Mouse (Mus musculus) layer of hippocampus, adult 2 months (tissue): Measurements from ENCODE around the gene Tuft1. TPM values are rescaled to one million over a fixed set of nuclear protein-coding genes. Genes with fewer than 3 reads are reported as not detected.
"Not testable (repeated sequence)": the region's sequence is repeated elsewhere in the genome, so short reads cannot be mapped to it uniquely, and the experiment has no call there.

Experiments used
- DNase-seq, 2 experiments: peaks; one replicate each; pipeline ENCODE4 v3.0.0; 2022; ENCODE audit warnings: low spot score in 2 of 2
- H3K27ac ChIP-seq: fragments of 200-600 bp; 2 replicates; pipeline ENCODE4 v1.8.1; 2022
- H3K4me3 ChIP-seq: fragments of 200-600 bp; 2 replicates; pipeline ENCODE4 v1.8.1; 2022; ENCODE audit warnings: mild to moderate bottlenecking
- CTCF ChIP-seq: fragments of 200-600 bp; conservative IDR thresholded peaks from 2 replicates; pipeline ENCODE4 v1.8.1; 2022; ENCODE audit warnings: antibody characterized with exemption, mild to moderate bottlenecking, moderate library complexity
- total RNA-seq, 2 experiments: library from RNA; stranded (reverse); gene quantifications; 2 replicates each; pipeline ENCODE4 v1.2.3; 2021

The Tuft1 gene
- total RNA-seq, 2 experiments from 2014 or later: 2.4 to 2.8 TPM

DNA sequence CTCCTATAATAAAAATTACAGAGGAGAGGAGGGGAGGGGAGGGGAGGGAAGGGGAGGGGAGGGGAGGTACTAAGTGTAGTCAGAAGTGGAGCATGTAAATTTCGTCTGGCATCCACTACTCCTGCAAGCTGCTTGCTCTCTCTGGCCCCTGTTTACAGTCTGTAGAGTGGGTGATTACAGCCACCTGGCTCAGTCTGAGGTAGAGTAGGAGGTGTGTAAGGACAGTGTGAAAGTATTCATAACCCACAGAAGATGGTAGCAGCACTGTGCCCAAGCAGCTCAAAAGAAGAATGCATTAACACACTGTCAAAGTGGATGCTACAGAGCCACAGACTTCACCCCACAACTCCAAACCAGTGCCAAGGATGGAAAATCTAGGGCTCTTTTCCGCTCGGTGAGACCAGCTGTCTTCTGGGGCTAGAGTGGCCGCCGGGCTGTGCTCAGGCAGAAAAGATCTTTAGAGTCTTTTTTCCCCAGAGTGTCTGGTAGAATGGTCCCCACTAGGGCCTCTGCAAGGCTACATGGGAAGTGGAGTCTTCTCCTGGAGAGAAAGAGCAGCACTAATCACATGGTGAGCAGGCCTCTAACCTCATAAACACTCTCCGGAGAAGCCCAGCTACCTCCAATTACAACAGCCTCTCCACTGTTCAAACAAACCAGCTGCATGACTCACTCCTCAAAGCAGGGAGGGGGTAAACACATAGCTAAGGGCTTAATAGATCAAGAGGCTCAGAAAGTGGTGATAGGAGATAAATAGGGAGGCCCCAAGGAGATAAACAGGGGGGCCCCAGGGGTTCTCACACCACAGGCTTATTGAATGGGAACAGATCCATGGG is 9.7 kb downstream of the Tuft1 start:
- no peak overlapping the region for H3K27ac ChIP-seq
- no peak for DNase-seq
- no peak for TF ChIP-seq CTCF
- H3K4me3 ChIP-seq: no peak overlapping the region

DNA sequence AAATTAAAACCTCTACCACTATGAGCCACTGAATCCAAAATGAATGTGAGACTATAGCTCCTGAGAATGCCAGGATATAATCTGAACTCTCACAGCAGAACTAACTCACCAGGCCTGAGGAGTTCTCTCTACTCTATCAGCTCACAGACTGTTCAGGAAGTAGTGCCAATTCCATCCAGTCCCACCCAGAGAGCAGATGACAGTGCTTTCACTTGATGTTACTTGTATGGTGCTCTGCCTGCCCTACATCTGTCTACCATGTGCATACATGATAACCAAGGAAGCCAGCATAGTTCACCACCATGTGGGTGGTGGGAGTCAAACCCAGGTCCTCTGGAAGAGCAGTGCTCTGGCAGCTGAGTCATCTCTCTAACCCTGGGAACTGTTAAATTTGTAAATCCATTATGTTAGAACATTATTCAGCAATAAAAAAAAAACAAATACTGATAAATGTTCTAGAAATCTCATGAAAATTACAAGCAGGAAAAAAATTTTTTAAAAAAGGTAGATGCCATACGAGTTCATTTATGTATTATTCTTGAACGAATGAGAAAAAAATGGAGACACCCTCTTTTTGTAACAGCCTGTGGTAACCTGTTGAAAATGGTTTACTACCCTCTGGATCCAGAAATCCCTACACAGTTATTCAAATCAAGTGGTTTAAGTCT is 16.0 kb downstream of the Tuft1 start, which contains the start of gene Gm10972:
Gene Gm10972 (plus strand): TSS at position 618 of the 668 bp plus-strand sequence.
- not testable (repeated sequence) for H3K4me3 ChIP-seq, H3K27ac ChIP-seq

DNA sequence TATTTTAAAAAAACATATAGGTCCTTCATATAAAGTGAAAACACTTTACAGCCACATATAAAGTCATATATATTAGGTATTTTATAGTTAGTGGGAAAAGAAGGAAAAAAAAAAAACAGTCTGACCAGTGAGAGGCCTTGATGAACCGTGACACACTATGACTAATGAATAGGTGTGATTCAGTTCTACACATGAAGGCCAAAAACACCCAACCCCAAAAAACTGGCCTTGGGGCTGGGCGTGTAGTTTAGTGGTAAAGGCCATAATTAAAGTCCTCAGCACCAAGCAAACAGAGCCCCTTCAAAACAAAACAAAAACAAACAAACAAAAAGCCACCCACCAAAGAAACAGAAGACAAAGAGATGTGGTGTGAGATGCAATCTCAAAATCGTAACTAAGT is 28.8 kb downstream of the Tuft1 start:
- H3K4me3 ChIP-seq: no peak overlapping the region
- TF ChIP-seq CTCF: no peak
- DNase-seq: no peak
- no peak overlapping the region for H3K27ac ChIP-seq

More for the DNA sequence above, 16.0 kb downstream of the Tuft1 start, which contains the start of gene Gm10972:
- DNase-seq: not testable (repeated sequence)

DNA sequence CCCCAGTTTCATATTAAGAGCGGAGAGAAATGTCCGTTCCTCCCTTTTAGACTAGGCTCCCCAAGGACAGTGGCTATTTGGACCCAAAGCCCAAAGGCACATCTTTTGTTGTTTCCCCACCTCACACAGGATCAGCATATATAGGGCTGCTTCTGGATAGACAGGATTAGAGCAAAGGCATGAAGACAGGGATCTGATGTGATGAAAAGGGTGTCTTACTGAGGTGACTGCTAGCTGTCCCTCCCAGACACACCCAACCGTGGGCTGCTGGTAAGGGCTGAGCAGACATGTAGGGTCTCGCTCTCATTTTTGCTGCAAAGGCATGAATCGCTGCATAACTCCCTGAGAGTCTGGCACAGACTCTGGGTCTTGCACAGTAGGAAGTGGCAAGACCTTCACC is 30.0 kb downstream of the Tuft1 start:
- no peak for TF ChIP-seq CTCF
- DNase-seq: no peak
- H3K27ac ChIP-seq: no peak overlapping the region
- H3K4me3 ChIP-seq: no peak overlapping the region

DNA sequence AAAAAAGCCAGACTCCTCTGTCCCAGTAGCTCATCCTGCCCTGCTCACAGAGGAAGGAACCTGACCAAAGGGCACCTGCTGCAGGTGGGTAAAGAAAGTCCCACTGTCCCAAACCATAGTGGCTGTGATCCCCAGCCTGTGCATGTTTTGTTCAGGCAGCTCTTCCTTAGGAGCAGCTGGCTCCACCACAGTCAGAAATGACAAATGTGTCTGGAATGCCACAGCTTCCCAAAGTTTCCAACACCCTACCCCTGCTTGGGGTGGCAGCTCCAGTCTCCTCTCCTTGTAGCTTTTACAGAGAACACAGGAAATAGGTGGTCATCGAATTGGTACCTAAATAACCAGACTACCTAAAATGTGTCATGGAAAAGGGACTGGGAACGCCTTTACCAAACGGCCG is 34.4 kb downstream of the Tuft1 start:
- no peak overlapping the region for H3K4me3 ChIP-seq
- H3K27ac ChIP-seq: no peak overlapping the region
- DNase-seq: no peak
- TF ChIP-seq CTCF: no peak

DNA sequence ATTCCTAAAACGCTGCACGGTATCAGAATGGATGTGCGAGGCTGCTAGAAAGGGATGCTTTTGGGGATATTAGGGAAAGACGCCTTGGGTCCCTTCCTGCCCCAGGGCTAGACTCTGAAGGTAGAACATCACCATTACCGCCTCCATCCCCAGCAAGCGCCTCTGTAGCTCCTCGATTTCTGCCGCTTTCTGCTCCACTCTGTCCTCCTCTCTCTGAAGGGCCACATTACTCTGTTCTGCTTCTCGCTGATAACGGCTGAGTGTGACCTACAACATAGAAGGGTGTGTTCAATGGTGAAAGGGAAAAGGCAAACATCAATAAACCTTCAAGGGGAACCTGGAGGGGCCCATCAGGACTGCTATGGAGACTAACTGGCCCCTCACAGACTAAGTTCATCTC is 36.1 kb downstream of the Tuft1 start:
- no peak for TF ChIP-seq CTCF
- Histone ChIP-seq H3K27ac (no peak overlapping the region), H3K4me3 (no peak overlapping the region)
- no peak for DNase-seq

DNA sequence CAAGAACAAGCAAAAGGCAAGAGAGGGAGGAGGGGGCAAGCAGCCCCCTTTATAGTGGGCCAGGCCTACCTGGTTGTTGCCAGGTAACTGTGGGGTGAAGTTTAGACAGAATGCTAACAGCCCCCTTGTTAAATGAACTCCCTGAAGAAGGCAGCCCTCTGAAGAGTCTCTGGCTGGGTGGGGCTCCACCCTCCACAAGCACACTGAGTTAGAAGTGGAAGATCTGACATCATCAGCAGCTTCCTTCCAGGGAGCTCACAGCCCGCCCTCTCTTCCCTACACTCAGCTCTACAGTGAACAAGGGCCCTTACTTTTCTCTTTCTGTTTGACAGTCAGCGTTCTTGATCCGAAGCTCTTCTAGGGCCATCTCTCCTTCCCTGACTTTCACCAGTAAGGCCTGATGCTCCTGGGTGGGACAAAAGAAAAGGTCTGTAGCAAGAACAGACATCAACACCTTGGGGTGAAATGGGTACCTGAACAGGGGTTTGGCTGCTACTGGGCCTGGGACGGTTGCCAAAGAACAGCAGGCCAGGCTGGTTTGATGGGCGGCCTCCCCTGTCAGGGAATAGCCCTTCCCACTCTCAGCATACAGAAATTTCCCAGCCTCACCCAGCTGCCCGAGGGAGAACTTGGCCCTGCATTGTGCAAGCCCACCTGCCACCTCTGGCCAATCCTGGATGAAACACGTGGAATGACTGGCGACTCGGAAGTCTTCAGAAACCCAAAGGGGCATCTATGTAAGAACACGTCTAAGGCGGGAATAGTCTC is 36.7 kb downstream of the Tuft1 start:
- H3K4me3 ChIP-seq: no peak overlapping the region
- DNase-seq: no peak
- no peak for TF ChIP-seq CTCF
- H3K27ac ChIP-seq: no peak overlapping the region

DNA sequence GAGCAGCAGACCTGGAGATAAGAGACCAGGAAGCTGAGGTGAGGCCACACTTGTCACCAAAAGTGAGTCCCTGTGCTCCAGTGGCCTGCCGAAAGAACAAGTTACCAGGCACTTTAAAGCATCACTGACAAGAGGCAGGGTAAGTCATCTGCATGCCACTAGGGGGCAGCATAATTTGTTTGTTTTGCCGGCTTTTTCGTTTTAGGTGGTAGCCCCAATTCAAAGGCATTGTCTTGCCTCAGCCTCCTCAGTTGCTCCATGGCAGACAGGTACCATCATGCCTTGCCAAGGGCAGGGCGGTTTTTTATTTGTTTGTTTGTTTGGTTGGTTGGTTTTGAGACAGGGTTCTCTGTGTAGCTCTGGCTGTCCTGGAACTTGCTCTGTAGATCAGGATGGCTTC is 42.0 kb downstream of the Tuft1 start:
- H3K27ac ChIP-seq: no peak overlapping the region
- peak; percentile 13 to 53 for DNase-seq
- TF ChIP-seq CTCF: peak; percentile 87

DNA sequence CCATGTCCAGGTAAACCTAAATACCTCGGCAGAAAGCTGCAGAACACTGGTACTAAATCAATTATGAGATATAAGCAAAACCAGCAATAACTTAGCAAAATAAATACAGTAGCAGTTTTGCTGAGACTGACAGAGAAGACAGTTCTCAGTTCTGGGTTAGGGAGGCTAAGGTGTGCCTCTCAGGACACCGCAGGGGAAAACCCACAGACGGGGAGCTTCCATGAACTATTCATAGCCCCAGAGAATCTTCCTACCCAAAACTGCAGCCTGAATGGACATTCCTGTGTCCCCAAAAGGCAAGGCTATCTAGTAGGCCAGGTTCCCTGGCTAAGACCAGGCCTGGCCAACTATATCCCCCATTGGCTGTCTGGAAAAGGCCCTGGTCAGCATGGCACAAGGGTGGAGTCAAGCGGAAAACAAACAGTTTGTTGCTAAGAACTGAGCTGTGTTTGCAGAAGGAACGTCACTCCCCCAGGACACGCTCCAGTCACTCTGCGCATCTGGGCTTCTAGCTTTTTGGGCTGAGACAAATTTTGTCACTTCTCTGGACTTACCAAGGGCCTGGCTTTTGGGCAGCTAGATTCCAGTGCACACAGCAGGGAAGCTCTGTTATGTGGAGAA is 45.3 kb downstream of the Tuft1 start:
- Histone ChIP-seq H3K27ac (no peak overlapping the region), H3K4me3 (no peak overlapping the region)
- no peak for DNase-seq
- TF ChIP-seq CTCF: no peak

More for the DNA sequence above, 42.0 kb downstream of the Tuft1 start:
- H3K4me3 ChIP-seq: no peak overlapping the region

DNA sequence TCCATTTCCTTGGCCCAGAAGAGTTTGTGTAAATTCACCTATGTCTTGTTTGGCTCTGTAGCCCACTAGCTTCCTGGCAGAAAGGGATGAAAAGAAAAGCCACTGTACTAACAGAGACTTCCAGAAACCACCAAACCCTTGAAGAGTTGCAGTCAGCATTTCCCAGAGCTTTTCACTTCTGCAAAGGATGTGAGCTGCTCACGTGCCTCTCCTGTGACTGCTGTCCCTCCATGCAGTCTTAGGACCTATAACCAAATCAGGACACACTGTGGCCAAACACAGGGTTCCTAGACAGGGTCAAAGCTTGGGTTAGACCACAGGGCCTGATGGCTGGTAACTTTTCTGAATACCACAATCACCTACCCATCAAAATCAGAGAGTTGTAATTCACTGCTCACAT is 46.4 kb downstream of the Tuft1 start:
- TF ChIP-seq CTCF: no peak
- no peak overlapping the region for H3K4me3 ChIP-seq
- H3K27ac ChIP-seq: peak overlapping the region; percentile 60; the same call in 1 of the 2 replicates
- no peak for DNase-seq

DNA sequence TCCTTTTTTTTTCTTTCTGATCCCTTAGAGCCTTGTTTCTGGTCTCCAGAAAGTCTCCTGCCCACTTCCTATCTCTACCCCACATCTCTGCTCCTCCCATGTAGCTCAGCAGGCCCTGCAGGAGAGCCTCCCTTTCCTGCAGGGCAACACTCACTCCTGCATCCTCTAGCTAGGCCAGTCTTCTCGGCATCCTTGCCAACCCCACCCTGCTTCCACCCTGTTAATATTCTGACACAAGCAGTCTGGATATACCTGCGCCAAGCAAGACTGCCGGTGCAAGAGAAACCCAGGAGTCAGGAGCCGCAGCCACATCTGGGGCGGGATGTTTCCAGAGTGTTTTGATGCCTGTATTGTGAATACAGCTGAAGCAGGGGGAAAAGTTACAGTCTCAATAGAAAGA is 46.8 kb downstream of the Tuft1 start:
- DNase-seq: no peak
- no peak overlapping the region for H3K4me3 ChIP-seq
- TF ChIP-seq CTCF: no peak
- peak overlapping the region; percentile 60 for H3K27ac ChIP-seq

DNA sequence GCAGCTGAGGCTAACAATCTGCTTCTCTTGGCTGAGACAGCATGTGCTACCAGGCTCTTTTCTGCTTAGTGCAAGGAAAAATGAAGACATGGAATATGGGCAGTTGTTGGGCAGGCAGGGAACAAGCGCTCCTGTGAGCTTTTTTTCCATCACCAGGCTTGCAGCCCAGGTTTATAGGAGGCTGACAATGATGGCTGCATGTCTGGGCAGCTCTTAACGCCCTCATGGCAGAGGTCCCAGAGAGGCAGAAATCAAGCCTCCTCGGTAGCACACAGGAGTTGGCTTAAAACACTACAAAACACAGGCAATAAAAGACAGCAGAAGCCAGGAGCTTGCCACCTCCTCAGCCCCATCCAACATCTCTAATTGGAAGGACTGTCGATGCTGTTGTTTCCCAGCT is 47.3 kb downstream of the Tuft1 start:
- Histone ChIP-seq H3K4me3 (no peak overlapping the region), H3K27ac (peak overlapping the region; percentile 60)
- DNase-seq: peak in 1 of 2 experiments; percentile 20
- no peak for TF ChIP-seq CTCF
